8 mouse cellular contexts compared by ENCODE assay signal in the genomic region with DNA sequence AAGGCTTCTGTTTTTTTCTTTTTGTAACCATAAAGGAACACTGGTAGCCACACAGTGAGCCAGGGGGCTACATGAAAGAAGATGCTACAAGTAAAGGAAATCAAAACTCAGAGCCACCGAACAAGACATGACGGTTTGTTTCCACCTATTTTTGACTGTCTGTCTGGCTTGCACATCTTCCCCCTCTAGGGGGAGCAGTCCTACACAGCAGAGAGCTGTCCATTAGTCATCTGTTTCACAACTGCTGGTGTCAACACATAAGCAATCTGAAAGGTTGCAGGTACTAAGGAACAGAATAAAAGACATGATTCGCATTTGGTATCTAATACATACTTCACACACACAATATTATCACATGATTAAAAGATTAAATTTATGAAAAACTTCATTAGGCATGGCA. TPM values are rescaled to one million over a fixed set of nuclear protein-coding genes. Genes with fewer than 3 reads are reported as not detected.
DNase-seq lines count a peak whose midpoint lies in the region; ATAC-seq and TF ChIP-seq lines count a peak whose summit lies in the region.

No protein-coding gene starts in this region.

- no peak overlapping the region for H3K4me3 ChIP-seq in limb, embryonic 11.5 days (ENCODE audit: low read depth, low read length)
- H3K4me3 ChIP-seq in limb, embryonic 10.5 days, result no peak overlapping the region
- H3K4me3 ChIP-seq in MEL (ENCODE audit: control insufficient read depth in 1 of 2, insufficient read depth in 1 of 2, low read depth in 2 of 2, low read length in 2 of 2), result no peak overlapping the region

- H3K36me3 ChIP-seq in limb, embryonic 11.5 days (ENCODE audit: control insufficient read depth, insufficient read depth, low read length), result no peaks in the 10 kb centered on the region
- no peaks in the 10 kb centered on the region for H3K36me3 ChIP-seq in limb, embryonic 10.5 days
- H3K36me3 ChIP-seq in MEL (ENCODE audit: control insufficient read depth in 1 of 2, insufficient read depth in 2 of 2, low read length in 2 of 2), result peaks cover 0 to 2% of the 10 kb centered on the region in 2 experiments; a peak in 3 of 4 replicates

- H3K9me3 ChIP-seq in limb, embryonic 11.5 days (ENCODE audit: control insufficient read depth, low read length), result no peaks in the 10 kb centered on the region
- H3K9me3 ChIP-seq in limb, embryonic 10.5 days (replicated peaks), result no peaks in the 10 kb centered on the region
- H3K9me3 ChIP-seq in MEL (replicated peaks; ENCODE audit: insufficient read depth, low read length), result no peaks in the 10 kb centered on the region

- H3K4me2 ChIP-seq in limb, embryonic 11.5 days (ENCODE audit: low read depth, severe bottlenecking), result no peak overlapping the region

- H3K27ac ChIP-seq in limb, embryonic 11.5 days (replicated peaks; ENCODE audit: low read depth, low read length), result no peak overlapping the region
- no peak overlapping the region for H3K27ac ChIP-seq in limb, embryonic 10.5 days
- no peak overlapping the region for H3K27ac ChIP-seq in MEL (ENCODE audit: control insufficient read depth, low read depth, low read length)

- no peak for TF ChIP-seq POLR2A in MEL (IDR thresholded peaks at IDR 0.05; ENCODE audit: control insufficient read depth in 1 of 2, insufficient read depth in 1 of 2, low read depth in 1 of 2, low read length in 2 of 2, poor library complexity in 1 of 2)

- ATAC-seq in limb, embryonic 11.5 days (ENCODE audit: insufficient number of reproducible peaks, low FRiP score, low TSS enrichment, low read depth), result no peak
- ATAC-seq in erythroid progenitor cell, adult 5-6 weeks (replicated peaks; ENCODE audit: low FRiP score, poor library complexity, severe bottlenecking), result no peak

- no peaks in the 10 kb centered on the region for H3K79me2 ChIP-seq in MEL (ENCODE audit: control insufficient read depth, insufficient read depth, low read length, poor library complexity)

- WGBS in limb, embryonic 11.5 days, result 81% methylated on average over 3 of the region's 3 CpGs
- 79% methylated on average over 3 of the region's 3 CpGs for WGBS in limb, embryonic 10.5 days

- peak; percentile 41 for DNase-seq in limb, embryonic 11.5 days (ENCODE audit: low spot score)
- no peak for DNase-seq in limb, embryonic 10.5 days (ENCODE audit: low spot score)
- DNase-seq in MEL (ENCODE audit: low read depth, low spot score), result peak; percentile 72
- peak; percentile 63 to 71 for DNase-seq in cerebellum, postnatal 10 days
- peak; percentile 67 for DNase-seq in heart, adult 8-10 months (ENCODE audit: low spot score)
- DNase-seq in left cerebral cortex, postnatal 10 days (ENCODE audit: extremely low spot score in 1 of 2, low spot score in 2 of 2), result peak; percentile 4 to 42
- peak; percentile 60 for DNase-seq in retina, embryonic 14.5 days (ENCODE audit: low spot score)

- no peak for TF ChIP-seq EP300 in MEL (IDR thresholded peaks at IDR 0.05; ENCODE audit: low read depth in 1 of 2, low read length in 2 of 2)

- intact Hi-C loops in left cerebral cortex, postnatal 10 days (cut with DNase I), result loop anchor here (10.0 kb wide), 1 partner anchor 182 kb away; no protein-coding TSS in a partner anchor

- no peaks in the 10 kb centered on the region for H3K27me3 ChIP-seq in limb, embryonic 11.5 days (ENCODE audit: control insufficient read depth, insufficient read depth, low read length)
- no peaks in the 10 kb centered on the region for H3K27me3 ChIP-seq in limb, embryonic 10.5 days (ENCODE audit: low read depth, poor library complexity, severe bottlenecking)
- H3K27me3 ChIP-seq in MEL (ENCODE audit: control insufficient read depth in 1 of 2, insufficient read depth in 2 of 2, low read length in 2 of 2), result no peaks in the 10 kb centered on the region

- TF ChIP-seq RAD21 in MEL (IDR thresholded peaks at IDR 0.05; ENCODE audit: low read depth, low read length), result peak; percentile 35

- H3K9ac ChIP-seq in limb, embryonic 11.5 days (ENCODE audit: low read length), result no peak overlapping the region
- H3K9ac ChIP-seq in MEL (ENCODE audit: control insufficient read depth, low read depth, low read length, poor library complexity, severe bottlenecking), result no peak overlapping the region

- peak; percentile 62 to 87 (median 72) for TF ChIP-seq CTCF in MEL (IDR thresholded peaks at IDR 0.05 in 2 of 3, conservative IDR thresholded peaks at IDR 0.05 in 1 of 3; ENCODE audit: control insufficient read depth in 1 of 3, insufficient read depth in 1 of 3, low read depth in 2 of 3, low read length in 3 of 3, poor library complexity in 1 of 3, severe bottlenecking in 1 of 3)

- 0 out of 2 replicates have a peak, but pooled peaks cover 4% of the 10 kb centered on the region for H3K4me1 ChIP-seq in limb, embryonic 11.5 days (ENCODE audit: control insufficient read depth, insufficient read depth, low read length)
- H3K4me1 ChIP-seq in limb, embryonic 10.5 days, result peaks cover 21% of the 10 kb centered on the region
- peaks cover 0 to 2% of the 10 kb centered on the region in 2 experiments; a peak in 1 of 4 replicates for H3K4me1 ChIP-seq in MEL (ENCODE audit: control insufficient read depth in 1 of 2, insufficient read depth in 2 of 2, low read length in 2 of 2)

TF ChIP-seq in MEL, 35 proteins besides CTCF, POLR2A, EP300 and RAD21:
- no peak for TF ChIP-seq GATA1 (IDR thresholded peaks at IDR 0.05; ENCODE audit: low read depth, low read length)
- TF ChIP-seq SMC3 (IDR thresholded peaks at IDR 0.05; ENCODE audit: low read depth, low read length), result peak; percentile 49
- TF ChIP-seq CHD2 (IDR thresholded peaks at IDR 0.05; ENCODE audit: low read length), result no peak
- no peak for TF ChIP-seq ZKSCAN1 (IDR thresholded peaks at IDR 0.05; ENCODE audit: low read depth, low read length)
- TF ChIP-seq JUND (IDR thresholded peaks at IDR 0.05; ENCODE audit: low read depth, low read length), result no peak
- no peak for TF ChIP-seq ZC3H11A (IDR thresholded peaks at IDR 0.05; ENCODE audit: low read depth, low read length)
- no peak for TF ChIP-seq USF1 (IDR thresholded peaks at IDR 0.05; ENCODE audit: low read depth, low read length)
- TF ChIP-seq UBTF (IDR thresholded peaks at IDR 0.05; ENCODE audit: borderline replicate concordance, insufficient read depth, low read depth, low read length), result no peak

RNA-seq across cellular contexts. Expression of a gene that starts 25.9 kb away (rescaled TPM):
- 30.6 and 31.4 TPM in 2 replicates for polyA plus RNA-seq in limb, embryonic 11.5 days (2014; fragmentation: Nextera tagmentation; extraction: Ambion mirVana)
- 19.6 and 22.9 TPM in 2 replicates for polyA plus RNA-seq in limb, embryonic 10.5 days (2016; fragmentation: Nextera tagmentation; extraction: Ambion mirVana)
- 17.4 and 21.4 TPM in 2 replicates for total RNA-seq in MEL (2012; rRNA removed)
- polyA plus RNA-seq in MEL (2012; ENCODE audit: insufficient read depth in 1 of 2, insufficient read length in 2 of 2, low read depth in 1 of 2, low replicate concordance in 2 of 2, missing spikeins in 1 of 2), result 10 to 100 TPM in 1 of 2 experiments, not detected in 1; 32.2 TPM
- 1 to 10 TPM; 6.5 to 7.7 (median 7.1) TPM for total RNA-seq in heart, adult 8-10 months (2022)
- 10 to 100 TPM; 15.8 to 17.7 TPM for total RNA-seq in left cerebral cortex, postnatal 10 days (2021)
- total RNA-seq in erythroid progenitor cell, adult 5-6 weeks (2015; ENCODE audit: low replicate concordance), result 4.6 TPM in 1 of 2 replicates, not detected in the other
- 4.1 and 4.3 TPM in 2 replicates for total RNA-seq in erythroid progenitor cell, adult 5-6 weeks (2017; ENCODE audit: low replicate concordance)
